Mouse (Mus musculus): Measurements from ENCODE around the gene Gm15557.

Gm15557 gene

GRCm38 (mm10) chr2:155949362-155949761, 8.8 kb downstream of the Gm15557 start:
- DNase-seq (ENCODE audit: low spot score in 2 of 2), result no peak

GRCm38 (mm10) chr2:155952006-155952405, 11.5 kb downstream of the Gm15557 start:
- DNase-seq (ENCODE audit: low spot score in 2 of 2), result peak; percentile 35 to 53

DNA sequence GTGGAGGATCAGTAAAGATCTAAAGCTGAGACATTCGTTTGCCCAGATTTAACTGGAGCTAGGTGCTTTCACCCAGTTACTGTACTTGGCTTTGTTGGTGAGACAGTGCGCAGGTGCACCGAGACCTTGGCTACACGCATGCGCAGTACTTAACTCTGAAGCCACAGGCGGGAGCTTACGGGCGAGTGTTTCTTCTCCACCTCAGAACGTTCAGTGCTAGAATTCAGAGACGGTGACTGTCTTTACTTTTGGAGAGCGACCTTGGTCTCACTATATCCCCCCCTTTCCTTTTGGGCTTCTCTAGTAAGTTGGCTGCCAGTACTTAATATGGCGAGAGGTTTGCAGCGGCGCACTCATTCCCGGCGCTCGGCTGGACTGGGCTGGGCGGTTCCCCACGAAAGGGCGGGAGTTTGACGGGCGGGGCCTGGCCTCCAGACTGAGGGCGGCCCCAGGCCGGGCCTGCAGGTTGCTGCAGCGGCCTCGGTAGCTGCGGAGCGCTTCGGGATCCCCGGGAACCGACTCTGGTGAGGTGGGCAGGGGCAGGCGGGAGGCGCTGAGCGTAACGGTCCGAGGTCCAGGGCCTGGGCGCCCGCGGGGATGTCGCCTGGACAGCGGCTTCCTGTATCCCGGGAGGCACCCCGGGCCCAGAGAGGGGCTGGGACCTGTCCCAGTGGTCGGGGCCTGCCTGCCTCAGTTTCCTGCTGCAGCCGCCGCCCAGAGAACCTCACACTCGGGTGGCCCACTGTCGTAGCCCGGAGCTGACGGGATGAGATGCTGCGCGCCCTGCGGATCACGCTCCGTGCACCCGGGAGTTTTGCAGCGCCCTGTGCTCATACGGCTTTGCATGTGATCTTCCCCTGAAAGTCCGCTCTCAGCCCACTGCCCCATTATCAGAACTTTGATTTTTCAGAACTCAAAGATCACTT, 15.9 kb downstream of the Gm15557 start, which contains the start of gene Cep250:
Gene Cep250 (plus strand): TSS at position 325 of the 926 bp plus-strand sequence.
- DNase-seq (ENCODE audit: low spot score in 2 of 2), result peak; percentile 76 to 82

DNA sequence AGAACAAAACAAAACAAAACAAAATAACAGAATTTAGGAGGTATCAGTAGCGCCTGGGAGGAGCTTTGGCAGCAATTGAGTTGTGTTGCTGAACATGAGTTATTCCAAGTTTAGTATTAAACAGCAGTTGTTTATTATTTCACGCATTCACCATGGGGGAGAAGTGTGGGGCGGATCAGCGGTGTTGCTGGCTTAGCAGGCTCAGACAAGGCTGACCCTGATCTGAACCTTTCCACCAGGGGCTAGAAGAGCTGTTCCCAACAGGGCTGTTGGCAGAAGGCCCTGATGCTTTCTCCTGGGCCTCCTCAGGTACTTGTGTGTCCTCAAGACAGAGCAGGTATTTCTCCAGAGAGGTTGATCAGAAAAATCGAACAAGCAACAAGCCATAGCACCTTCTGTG, 19.5 kb downstream of the Gm15557 start:
- DNase-seq (ENCODE audit: low spot score in 2 of 2), result no peak

DNA sequence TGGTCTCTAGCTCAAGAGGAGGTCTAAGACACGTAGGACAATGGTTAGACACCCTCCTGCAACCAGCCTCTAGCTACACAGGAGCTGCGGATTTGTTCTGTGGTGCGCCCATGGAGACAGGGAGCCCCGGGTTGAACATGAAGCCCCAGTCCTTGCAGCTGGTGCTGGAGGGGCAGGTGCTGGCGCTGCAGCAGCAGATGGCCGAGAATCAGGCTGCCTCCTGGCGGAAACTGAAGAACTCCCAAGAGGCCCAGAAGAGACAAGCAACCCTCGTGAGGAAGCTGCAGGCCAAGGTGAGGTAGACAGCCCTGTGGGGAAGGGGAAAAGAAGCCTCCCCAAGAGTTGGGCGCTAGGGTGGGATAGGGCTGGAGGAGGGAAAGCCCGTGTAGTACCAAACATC, 21.3 kb downstream of the Gm15557 start:
- DNase-seq (ENCODE audit: low spot score in 2 of 2), result no peak

GRCm38 (mm10) chr2:155962991-155963390, 22.5 kb downstream of the Gm15557 start:
- DNase-seq (ENCODE audit: low spot score in 2 of 2), result peak in 1 of 2 experiments; percentile 40

DNA sequence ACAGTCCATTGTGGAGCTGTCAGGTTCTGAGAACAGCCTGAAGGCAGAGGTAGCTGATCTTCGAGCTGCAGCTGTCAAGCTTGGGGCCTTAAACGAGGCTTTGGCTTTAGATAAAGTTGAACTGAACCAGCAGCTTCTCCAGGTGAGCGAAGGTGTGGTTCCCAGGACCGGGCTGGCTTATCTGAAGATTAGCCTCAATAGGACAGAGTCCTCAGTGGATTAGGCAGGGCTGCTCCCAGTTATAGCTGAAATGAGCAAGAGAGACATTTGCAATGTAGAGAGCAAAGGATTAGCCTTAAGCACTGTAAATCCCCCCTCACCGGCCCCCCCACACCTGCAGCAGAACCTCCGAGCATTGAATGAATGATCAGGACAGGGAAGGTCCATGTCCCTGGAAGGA, 32.8 kb downstream of the Gm15557 start:
- no peak for DNase-seq (ENCODE audit: low spot score in 2 of 2)

DNA sequence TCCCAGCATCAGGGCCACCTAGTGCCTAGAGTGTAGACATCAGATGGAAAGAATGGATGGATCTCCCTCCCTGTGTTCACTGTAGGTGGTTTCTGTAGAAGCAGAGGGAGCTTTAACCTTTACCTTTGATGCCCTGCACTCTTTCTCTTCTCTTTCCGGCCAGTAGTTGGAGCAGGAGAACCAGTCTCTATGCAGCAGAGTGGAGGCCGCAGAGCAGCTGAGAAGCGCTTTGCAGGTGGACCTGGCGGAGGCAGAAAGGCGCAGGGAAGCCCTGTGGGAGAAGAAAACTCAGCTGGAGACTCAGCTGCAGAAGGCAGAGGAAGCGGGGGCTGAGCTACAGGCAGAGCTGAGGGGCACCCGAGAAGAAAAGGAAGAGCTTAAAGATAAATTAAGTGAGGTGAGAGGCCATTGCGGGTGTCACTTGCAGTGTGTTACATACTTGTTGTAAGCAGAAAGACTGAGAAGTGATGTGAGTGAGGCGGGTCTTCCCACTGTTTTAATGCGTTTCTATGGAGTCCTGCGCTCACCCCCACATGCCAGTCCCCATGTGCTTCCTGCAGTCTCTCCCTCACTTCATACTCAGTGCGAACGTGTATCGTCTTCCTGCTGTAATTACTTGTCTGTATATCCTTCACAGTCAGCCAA, 33.7 kb downstream of the Gm15557 start:
- DNase-seq (ENCODE audit: low spot score in 2 of 2), result peak; percentile 75 to 79

GRCm38 (mm10) chr2:155979328-155979991, 38.9 kb downstream of the Gm15557 start:
- DNase-seq (ENCODE audit: low spot score in 2 of 2), result peak; percentile 49 to 60

- DNase-seq (ENCODE audit: low spot score in 2 of 2), result peak; percentile 75 to 80
Measured at GRCm38 (mm10) chr2:155985776-155986175, 45.2 kb downstream of the Gm15557 start.

DNA sequence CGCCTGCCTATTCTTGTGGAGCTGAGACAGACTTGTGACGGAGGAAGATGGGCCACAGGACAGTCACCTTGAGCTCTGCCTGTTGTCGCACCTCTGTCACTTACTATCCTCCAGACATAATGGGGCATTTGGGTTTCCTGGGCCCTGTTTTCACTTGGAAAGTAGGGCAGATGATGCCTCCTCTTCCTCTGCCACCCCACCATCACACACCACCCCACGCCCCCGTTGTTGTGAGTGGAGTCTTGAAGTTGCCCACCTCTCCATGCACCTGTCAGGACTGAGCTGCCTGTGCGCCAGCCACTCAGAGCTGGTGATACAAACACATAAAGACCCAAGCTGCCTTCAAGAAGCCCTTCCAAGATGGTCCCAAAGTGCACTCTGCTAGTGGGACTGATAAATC, 46.6 kb downstream of the Gm15557 start:
- peak; percentile 41 to 60 for DNase-seq (ENCODE audit: low spot score in 2 of 2)

GRCm38 (mm10) chr2:155989085-155989484, 48.6 kb downstream of the Gm15557 start:
- no peak for DNase-seq (ENCODE audit: low spot score in 2 of 2)

DNA sequence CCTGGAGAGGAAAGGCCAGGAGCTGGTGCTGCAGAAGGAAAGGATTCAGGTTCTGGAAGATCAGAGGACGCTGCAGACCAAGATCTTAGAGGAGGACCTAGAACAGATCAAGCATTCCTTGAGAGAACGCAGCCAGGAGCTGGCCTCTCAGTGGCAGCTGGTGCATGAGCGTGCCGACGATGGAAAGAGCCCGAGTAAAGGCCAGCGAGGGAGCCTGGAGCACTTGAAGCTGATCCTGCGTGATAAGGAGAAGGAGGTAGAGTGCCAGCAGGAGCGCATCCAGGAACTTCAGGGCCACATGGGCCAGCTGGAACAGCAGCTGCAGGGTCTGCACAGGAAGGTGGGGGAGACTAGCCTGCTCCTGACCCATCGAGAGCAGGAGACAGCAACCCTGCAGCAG, 50.6 kb downstream of the Gm15557 start:
- no peak for DNase-seq (ENCODE audit: low spot score in 2 of 2)

DNA sequence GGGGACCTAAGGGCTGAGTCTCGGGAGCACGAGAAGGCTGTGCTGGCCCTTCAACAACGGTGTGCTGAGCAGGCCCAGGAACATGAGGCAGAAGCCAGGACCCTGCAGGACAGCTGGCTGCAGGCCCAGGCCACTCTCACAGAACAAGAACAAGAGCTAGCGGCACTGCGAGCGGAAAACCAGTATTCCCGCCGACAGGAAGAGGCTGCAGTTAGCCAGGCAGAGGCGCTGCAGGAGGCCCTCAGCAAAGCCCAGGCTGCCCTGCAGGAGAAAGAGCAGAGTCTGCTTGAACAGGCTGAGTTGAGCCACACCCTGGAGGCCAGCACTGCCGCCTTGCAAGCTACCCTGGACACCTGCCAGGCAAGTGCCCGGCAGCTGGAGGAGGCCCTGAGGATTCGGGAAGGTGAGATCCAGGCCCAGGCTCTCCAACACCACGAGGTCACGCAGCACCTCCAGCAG, 51.4 kb downstream of the Gm15557 start:
- no peak for DNase-seq (ENCODE audit: low spot score in 2 of 2)

Measured in thymus, postnatal 10 days (tissue).